Mouse (Mus musculus) liver, adult 2 months (tissue): ENCODE results near the gene Glis1.

Experiments
- CTCF ChIP-seq: fragments of 200-500 bp; IDR thresholded peaks from 2 replicates; pipeline ENCODE4 v1.5.1; 2011; ENCODE audit warnings: low read depth, low read length, control low read depth
- POLR2A ChIP-seq: fragments of 200-500 bp; IDR thresholded peaks from 2 replicates; pipeline ENCODE4 v1.6.1; 2011; ENCODE audit warnings: low read length, control low read depth; ENCODE audit not compliant: insufficient read depth; ENCODE audit errors: extremely low read depth

DNA sequence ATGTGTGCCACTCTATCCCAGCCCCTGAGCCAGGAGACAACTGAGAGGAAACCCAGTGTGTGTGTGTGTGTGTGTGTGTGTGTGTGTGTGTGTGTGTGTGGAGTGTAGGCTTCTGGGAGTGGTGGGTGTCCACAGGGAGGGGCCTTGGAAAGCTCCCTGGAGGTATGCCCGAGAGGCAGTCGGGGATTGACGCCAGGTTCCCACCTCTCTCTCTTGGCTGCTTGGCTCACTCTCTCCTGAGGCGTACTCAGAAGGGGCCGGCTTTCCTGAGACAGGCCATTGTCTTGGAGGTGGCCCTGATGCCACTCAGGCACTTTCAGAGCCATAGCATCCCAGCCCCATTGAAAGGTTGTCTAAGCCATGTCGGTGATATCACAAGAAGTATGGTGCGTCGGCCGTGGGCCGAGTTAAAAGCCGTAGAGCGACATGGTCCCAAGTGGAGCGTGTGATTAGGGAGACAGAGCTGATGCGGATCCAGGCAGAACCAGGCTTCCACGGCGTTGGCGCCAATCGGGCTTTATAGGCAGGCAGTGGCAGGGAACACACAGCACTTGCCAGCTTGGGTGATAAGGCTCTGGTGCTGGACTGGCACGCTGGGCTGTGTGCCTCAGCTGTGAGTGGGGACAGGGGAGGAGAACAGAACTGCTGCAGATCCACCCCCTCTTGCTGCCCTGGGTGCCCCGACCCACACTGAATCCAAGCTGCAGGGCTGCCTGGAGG is 54.9 kb downstream of the Glis1 start:
- TF ChIP-seq POLR2A: no peak
- TF ChIP-seq CTCF: no peak
